Mouse (Mus musculus): ENCODE results near the gene Bdp1. TPM values are rescaled to one million over a fixed set of nuclear protein-coding genes. Genes with fewer than 3 reads are reported as not detected.
A peak's percentile ranks its signal among the peaks of the same experiment; 100 is the strongest.

Gene Bdp1
- total RNA-seq, 2 experiments from 2014 or later: 25.0 to 29.6 TPM

- intact Hi-C loops (cut with DNase I): loop anchor here (5.0 kb wide), 1 partner anchor 663 kb away; no protein-coding TSS in a partner anchor
- DNase-seq: peak; percentile 74 to 78
These were observed 88.7 kb downstream of the Bdp1 start, which contains the start of gene Mccc2 for GRCm38 (mm10) chr13:100014906-100015895. Mccc2 (minus strand) TSS chr13:100015639.

- intact Hi-C loops (cut with DNase I): no loop called here
These were observed 97.9 kb downstream of the Bdp1 start for GRCm38 (mm10) chr13:100005911-100006496.

GRCm38 (mm10) chr13:100001790-100002196, 102.1 kb downstream of the Bdp1 start:
- peak; percentile 85 to 90 for DNase-seq
- intact Hi-C loops (cut with DNase I): loop anchor here (5.0 kb wide), 1 partner anchor 139 kb away; no protein-coding TSS in a partner anchor

More at GRCm38 (mm10) chr13:100005911-100006496, 97.9 kb downstream of the Bdp1 start:
- no peak for DNase-seq

- intact Hi-C loops (cut with DNase I): no loop called here
- no peak for DNase-seq
These were observed 104.8 kb downstream of the Bdp1 start for GRCm38 (mm10) chr13:99999078-99999477.

GRCm38 (mm10) chr13:99998099-99998498, 105.8 kb downstream of the Bdp1 start:
- no peak for DNase-seq
- intact Hi-C loops (cut with DNase I): no loop called here

GRCm38 (mm10) chr13:99989592-99989991, 114.3 kb downstream of the Bdp1 start:
- DNase-seq: no peak
- intact Hi-C loops (cut with DNase I): no loop called here

- intact Hi-C loops (cut with DNase I): no loop called here
- no peak for DNase-seq
These were observed 120.5 kb downstream of the Bdp1 start for GRCm38 (mm10) chr13:99983320-99983719.

GRCm38 (mm10) chr13:99979406-99979805, 124.5 kb downstream of the Bdp1 start:
- no peak for DNase-seq
- intact Hi-C loops (cut with DNase I): no loop called here

GRCm38 (mm10) chr13:99970089-99970488, 133.8 kb downstream of the Bdp1 start:
- no peak for DNase-seq
- intact Hi-C loops (cut with DNase I): no loop called here

Other genes with a start within 250 kb of the Bdp1 start
- gene Cartpt, start 203.0 kb downstream of the Bdp1 start, total RNA-seq (2021): not detected
- gene Mccc2, start 88.4 kb downstream of the Bdp1 start, total RNA-seq (2021): 10 to 100 TPM; 87.0 to 88.5 TPM
- gene Serf1, start 3.9 kb upstream of the Bdp1 start, total RNA-seq (2021): 1 to 10 TPM; 5.9 to 6.7 TPM
- gene Smn1, start 20.8 kb upstream of the Bdp1 start, total RNA-seq (2021): 10 to 100 TPM; 14.6 to 16.4 TPM
- under 1 TPM; 0.47 to 0.70 TPM for gene Naip2, start 98.0 kb upstream of the Bdp1 start, total RNA-seq (2021)
- gene Naip5, start 142.3 kb upstream of the Bdp1 start, total RNA-seq (2021): under 1 TPM; 0.38 to 0.39 TPM
- gene Naip6, start 213.6 kb upstream of the Bdp1 start, total RNA-seq (2021): under 1 TPM; 0.14 to 0.35 TPM

Measured in heart, postnatal 36 days (tissue).